Mouse (Mus musculus): ENCODE results near the gene Naglu. TPM values are rescaled to one million over a fixed set of nuclear protein-coding genes. Genes with fewer than 3 reads are reported as not detected.
"Not testable (repeated sequence)": the region's sequence is repeated elsewhere in the genome, so short reads cannot be mapped to it uniquely, and the experiment has no call there.

The Naglu gene
- polyA plus RNA-seq, 1 experiment from 2014 or later, result 11.7 TPM

DNA sequence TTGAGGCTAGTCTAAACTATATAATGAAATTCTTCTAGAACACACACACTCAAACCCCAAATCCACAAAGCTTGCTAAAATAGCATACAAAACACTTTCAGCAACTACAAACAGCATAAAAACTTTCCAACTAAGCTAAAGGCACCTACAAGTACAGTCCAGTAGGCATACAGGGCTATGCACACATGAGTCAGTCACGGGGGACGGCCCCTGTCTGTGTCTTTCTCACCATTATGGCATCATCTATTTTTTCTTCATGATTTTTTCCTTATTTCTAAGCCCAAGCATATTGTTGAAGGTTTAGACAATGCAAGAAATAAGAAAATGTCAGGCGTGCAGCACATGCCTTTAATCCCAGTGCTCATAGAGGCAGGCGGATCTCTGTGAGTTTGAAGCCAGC, 41.4 kb downstream of the Naglu start:
- Histone ChIP-seq H3K27me3 (replicated peaks) (no peaks in the 10 kb centered on the region), H3K9me3 (replicated peaks) (no peaks in the 10 kb centered on the region), H3K4me2 (no peak overlapping the region), H3K36me3 (no peaks in the 10 kb centered on the region; the same call in 1 of the 2 replicates), H3K4me1 (peaks cover 23% of the 10 kb centered on the region), H3K27ac (replicated peaks) (no peak overlapping the region), H3K4me3 (replicated peaks) (no peak overlapping the region), H3K9ac (replicated peaks) (no peak overlapping the region)
- WGBS, result 92% methylated on average over 4 of the region's 4 CpGs
- no peak for ATAC-seq (ENCODE audit: low FRiP score)

DNA sequence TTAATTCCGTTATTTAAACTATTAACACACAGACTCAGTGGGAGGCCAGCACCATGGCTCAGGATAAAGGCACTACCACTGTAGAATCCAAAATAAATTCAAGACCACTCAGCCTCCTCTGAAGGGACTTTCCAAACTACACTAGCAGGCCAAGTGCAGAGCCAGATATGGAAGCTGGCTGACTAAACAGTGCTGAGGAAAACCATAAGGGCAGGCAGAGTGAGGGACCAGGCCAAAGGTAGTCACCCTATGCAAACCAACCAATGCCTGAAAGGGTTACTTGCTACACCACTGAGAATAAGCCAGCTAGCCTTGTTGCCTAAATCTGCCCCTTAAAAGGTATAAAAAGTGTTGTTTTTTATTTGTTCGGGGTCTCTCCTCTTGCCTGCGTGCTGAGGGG, 42.4 kb downstream of the Naglu start:
- peaks cover 32% of the 10 kb centered on the region for H3K4me1 ChIP-seq
- H3K4me3 ChIP-seq (replicated peaks), result no peak overlapping the region
- ATAC-seq (ENCODE audit: low FRiP score), result no peak
- 83% methylated on average over 3 of the region's 3 CpGs for WGBS
- no peaks in the 10 kb centered on the region for H3K27me3 ChIP-seq (replicated peaks)
- no peak overlapping the region for H3K27ac ChIP-seq (replicated peaks)
- no peaks in the 10 kb centered on the region for H3K9me3 ChIP-seq (replicated peaks)
- H3K9ac ChIP-seq (replicated peaks), result no peak overlapping the region
- no peak overlapping the region for H3K4me2 ChIP-seq
- no peaks in the 10 kb centered on the region; the same call in 1 of the 2 replicates for H3K36me3 ChIP-seq

GRCm38 (mm10) chr11:101115564-101115963, 45.8 kb downstream of the Naglu start:
- Histone ChIP-seq H3K4me1 (peaks cover 52% of the 10 kb centered on the region), H3K27me3 (replicated peaks) (no peaks in the 10 kb centered on the region), H3K4me3 (replicated peaks) (no peak overlapping the region), H3K27ac (replicated peaks) (peak overlapping the region; percentile 35; the same call in 1 of the 2 replicates), H3K4me2 (0 out of 2 replicates have a peak overlapping the region, but pooled peaks have one; percentile 7), H3K36me3 (no peaks in the 10 kb centered on the region; the same call in 1 of the 2 replicates), H3K9me3 (replicated peaks) (no peaks in the 10 kb centered on the region), H3K9ac (replicated peaks) (0 out of 2 replicates have a peak overlapping the region, but pooled peaks have one; percentile 14)
- WGBS, result 19% methylated on average over 2 of the region's 2 CpGs
- ATAC-seq (ENCODE audit: low FRiP score), result no peak

DNA sequence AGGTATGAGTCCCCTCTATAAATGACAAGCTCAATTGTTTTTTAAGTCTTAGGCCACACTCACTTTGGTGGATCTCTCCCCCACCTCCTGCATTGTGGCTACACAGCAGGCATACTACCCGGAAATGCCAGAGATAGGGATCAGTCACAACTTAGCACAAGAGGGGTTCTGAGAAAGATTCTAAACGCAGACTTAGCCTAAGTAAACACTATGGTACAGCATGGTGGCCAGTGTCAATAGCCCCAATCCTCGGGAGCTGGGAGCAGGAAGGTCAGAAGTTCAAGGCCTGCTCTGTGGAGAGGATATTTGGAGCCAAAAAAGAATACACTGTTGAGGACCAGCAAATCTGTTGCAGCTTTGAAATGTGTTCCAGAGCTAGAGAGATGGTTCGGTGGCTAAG, 48.3 kb downstream of the Naglu start:
- Histone ChIP-seq H3K9ac (replicated peaks) (peak overlapping the region; percentile 93), H3K9me3 (replicated peaks) (no peaks in the 10 kb centered on the region), H3K4me1 (peaks cover 56% of the 10 kb centered on the region), H3K36me3 (peaks cover 9% of the 10 kb centered on the region), H3K4me3 (replicated peaks) (peak overlapping the region; percentile 89), H3K27me3 (replicated peaks) (no peaks in the 10 kb centered on the region), H3K4me2 (peak overlapping the region; percentile 79), H3K27ac (replicated peaks) (no peak overlapping the region)
- WGBS, result 63% methylated on average over 4 of the region's 4 CpGs
- ATAC-seq (ENCODE audit: low FRiP score), result no peak

DNA sequence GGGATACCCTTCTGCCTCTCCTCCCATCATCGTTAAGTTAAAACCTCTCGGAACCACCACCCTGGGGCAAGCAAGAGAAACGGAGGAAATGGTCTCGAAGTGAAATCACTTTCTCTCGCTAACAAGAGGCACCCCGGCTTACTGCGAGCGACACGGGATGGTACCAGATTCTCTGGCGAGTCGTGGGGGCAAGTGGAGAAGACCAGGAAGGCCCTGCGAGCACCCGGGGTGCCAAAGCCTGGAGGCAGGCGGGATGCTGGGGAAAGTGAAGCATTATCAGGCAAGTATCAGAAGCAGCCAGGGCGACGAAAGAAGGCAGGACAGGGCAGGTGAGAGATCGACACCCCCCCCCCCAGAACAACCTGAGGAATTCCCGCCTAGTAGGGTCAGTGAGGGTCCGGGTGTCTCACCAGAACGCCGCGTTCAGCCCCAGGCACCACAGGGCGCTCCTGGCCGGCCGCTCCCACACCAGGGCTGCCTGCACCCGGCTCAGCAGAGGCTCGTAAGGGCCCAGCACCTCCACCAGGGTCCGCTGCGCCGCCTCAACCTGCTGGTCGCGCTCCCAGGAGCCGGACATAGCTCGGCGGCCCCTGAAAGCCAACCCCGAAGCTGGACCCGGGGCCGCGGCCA, 49.4 kb downstream of the Naglu start:
- H3K27me3 ChIP-seq (replicated peaks), result no peaks in the 10 kb centered on the region
- H3K4me1 ChIP-seq, result peaks cover 56% of the 10 kb centered on the region
- 2% methylated on average over 35 of the region's 39 CpGs for WGBS
- H3K4me3 ChIP-seq (replicated peaks), result peak overlapping the region; percentile 89
- peak overlapping the region; percentile 79 for H3K4me2 ChIP-seq
- no peaks in the 10 kb centered on the region for H3K9me3 ChIP-seq (replicated peaks)
- no peak overlapping the region; the same call in none of the 2 replicates for H3K27ac ChIP-seq (replicated peaks)
- H3K36me3 ChIP-seq, result peaks cover 19% of the 10 kb centered on the region
- H3K9ac ChIP-seq (replicated peaks), result peak overlapping the region; percentile 93
- peak; percentile 73 for ATAC-seq (ENCODE audit: low FRiP score)

GRCm38 (mm10) chr11:101119761-101120544, 50.1 kb downstream of the Naglu start, which contains the start of the genes Retreg3 and Tubg1:
Gene Retreg3 (minus strand): TSS chr11:101119893.
Gene Tubg1 (plus strand): TSS chr11:101119938.
- Histone ChIP-seq H3K27ac (replicated peaks) (peak within 1 kb of the TSS; percentile 94), H3K9me3 (replicated peaks) (no peaks in the 10 kb centered on the region), H3K9ac (replicated peaks) (peak within 1 kb of the TSS; percentile 93), H3K27me3 (replicated peaks) (no peaks in the 10 kb centered on the region), H3K4me3 (replicated peaks) (peak within 1 kb of the TSS; percentile 89), H3K36me3 (peaks cover 19% of the 10 kb centered on the region), H3K4me2 (peak within 1 kb of the TSS; percentile 95), H3K4me1 (peaks cover 49% of the 10 kb centered on the region)
- under 1% methylated on average over 61 of the region's 61 CpGs for WGBS
- ATAC-seq (ENCODE audit: low FRiP score), result peak; percentile 96

GRCm38 (mm10) chr11:101120545-101121188, 50.9 kb downstream of the Naglu start:
- no peaks in the 10 kb centered on the region for H3K27me3 ChIP-seq (replicated peaks)
- no peak; the same call in 1 of the 2 replicates for ATAC-seq (ENCODE audit: low FRiP score)
- peaks cover 24% of the 10 kb centered on the region for H3K36me3 ChIP-seq
- H3K4me3 ChIP-seq (replicated peaks), result peak overlapping the region; percentile 89
- peaks cover 42% of the 10 kb centered on the region for H3K4me1 ChIP-seq
- H3K27ac ChIP-seq (replicated peaks), result peak overlapping the region; percentile 94
- 22% methylated on average over 19 of the region's 19 CpGs for WGBS
- peak overlapping the region; percentile 88 for H3K9ac ChIP-seq (replicated peaks)
- H3K9me3 ChIP-seq (replicated peaks), result no peaks in the 10 kb centered on the region
- H3K4me2 ChIP-seq, result peak overlapping the region; percentile 95

GRCm38 (mm10) chr11:101124494-101124893, 54.7 kb downstream of the Naglu start:
- not testable (repeated sequence) for H3K4me3 ChIP-seq (replicated peaks); H3K9ac ChIP-seq (replicated peaks); H3K27ac ChIP-seq (replicated peaks); H3K4me2 ChIP-seq; H3K27me3 ChIP-seq (replicated peaks); H3K9me3 ChIP-seq (replicated peaks); ATAC-seq (ENCODE audit: low FRiP score)
- H3K36me3 ChIP-seq, result peaks cover 37% of the 10 kb centered on the region
- H3K4me1 ChIP-seq, result peaks cover 11% of the 10 kb centered on the region
- WGBS, result 93% methylated on average over 8 of the region's 8 CpGs

DNA sequence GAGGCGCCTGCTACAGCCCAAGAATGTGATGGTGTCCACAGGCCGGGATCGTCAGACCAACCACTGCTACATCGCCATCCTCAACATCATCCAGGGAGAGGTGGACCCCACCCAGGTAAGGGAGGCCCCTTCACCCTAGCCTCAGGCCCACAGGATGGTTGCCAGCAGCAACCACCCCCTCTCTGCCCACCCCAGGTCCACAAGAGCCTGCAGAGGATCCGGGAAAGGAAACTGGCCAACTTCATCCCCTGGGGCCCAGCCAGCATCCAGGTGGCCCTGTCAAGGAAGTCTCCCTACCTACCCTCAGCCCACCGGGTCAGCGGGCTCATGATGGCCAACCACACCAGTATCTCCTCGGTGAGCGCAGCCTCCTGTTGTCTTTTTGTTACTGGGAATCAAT, 55.2 kb downstream of the Naglu start:
- not testable (repeated sequence) for ATAC-seq (ENCODE audit: low FRiP score); H3K27ac ChIP-seq (replicated peaks); H3K27me3 ChIP-seq (replicated peaks); H3K9ac ChIP-seq (replicated peaks); H3K4me3 ChIP-seq (replicated peaks); H3K4me2 ChIP-seq; H3K9me3 ChIP-seq (replicated peaks)
- 97% methylated on average over 9 of the region's 9 CpGs for WGBS
- Histone ChIP-seq H3K4me1 (peaks cover 11% of the 10 kb centered on the region), H3K36me3 (peaks cover 37% of the 10 kb centered on the region)

- Histone ChIP-seq H3K27ac (replicated peaks) (no peak overlapping the region), H3K9ac (replicated peaks) (no peak overlapping the region), H3K4me2 (no peak overlapping the region), H3K9me3 (replicated peaks) (no peaks in the 10 kb centered on the region), H3K4me3 (replicated peaks) (no peak overlapping the region), H3K36me3 (peaks cover 37% of the 10 kb centered on the region), H3K4me1 (no peaks in the 10 kb centered on the region), H3K27me3 (replicated peaks) (no peaks in the 10 kb centered on the region)
- no peak for ATAC-seq (ENCODE audit: low FRiP score)
- WGBS, result 100% methylated on average over 1 of the region's 1 CpGs
Observed at GRCm38 (mm10) chr11:101127075-101127474, 57.3 kb downstream of the Naglu start.
